Mouse (Mus musculus) heart, adult 2 months (tissue): ENCODE results near the gene Atxn2. TPM values are rescaled to one million over a fixed set of nuclear protein-coding genes. Genes with fewer than 3 reads are reported as not detected.

Experiments
- DNase-seq, 2 experiments: peaks; one replicate each; pipeline ENCODE4 v3.0.0; 2021
- H3K27ac ChIP-seq: fragments of 200-600 bp; 2 replicates; pipeline ENCODE4 v1.8.1; 2022
- H3K27me3 ChIP-seq: fragments of 200-500 bp; 2 replicates; pipeline ENCODE4 v1.6.1; 2012; ENCODE audit warnings: mild to moderate bottlenecking, low read length, inconsistent platforms, mixed read lengths; ENCODE audit not compliant: control insufficient read depth, insufficient read depth
- H3K36me3 ChIP-seq: fragments of 200-500 bp; 2 replicates; pipeline ENCODE4 v1.6.1; 2012; ENCODE audit warnings: low read length, inconsistent platforms; ENCODE audit not compliant: control insufficient read depth, insufficient read depth
- H3K4me1 ChIP-seq: fragments of 200-500 bp; 2 replicates; pipeline ENCODE4 v1.6.1; 2011; ENCODE audit warnings: low read length; ENCODE audit not compliant: control insufficient read depth, insufficient read depth
- H3K4me3 ChIP-seq: fragments of 200-600 bp; 2 replicates; pipeline ENCODE4 v1.8.1; 2022
- H3K79me2 ChIP-seq: fragments of 200-500 bp; replicated peaks from 2 replicates; pipeline ENCODE4 v1.6.1; 2012; ENCODE audit warnings: mild to moderate bottlenecking, inconsistent platforms, low read length, moderate library complexity, mixed read lengths; ENCODE audit not compliant: control insufficient read depth, insufficient read depth
- H3K9ac ChIP-seq: fragments of 200-500 bp; 2 replicates; pipeline ENCODE4 v1.6.1; 2012; ENCODE audit warnings: low read depth, mild to moderate bottlenecking, control low read depth, inconsistent platforms, low read length, mixed read lengths
- CTCF ChIP-seq: fragments of 200-600 bp; IDR thresholded peaks from 2 replicates; pipeline ENCODE4 v1.8.1; 2022; ENCODE audit warnings: antibody characterized with exemption, mild to moderate bottlenecking, moderate library complexity
- EP300 ChIP-seq: fragments of 200-500 bp; IDR thresholded peaks from 2 replicates; pipeline ENCODE4 v1.6.1; 2011; ENCODE audit warnings: low read depth, low read length, control low read depth; ENCODE audit not compliant: insufficient read depth
- POLR2A ChIP-seq: fragments of 200-500 bp; IDR thresholded peaks from 2 replicates; pipeline ENCODE4 v1.6.1; 2011; ENCODE audit warnings: mild to moderate bottlenecking, low read depth, low read length, control low read depth; ENCODE audit not compliant: insufficient read depth
- WGBS: fragments of 180-500 bp; shearing (Covaris S2); methylation state at CpG from one replicate; pipeline ENCODE4 v1.1.7; 2018; 5-methylcytosine and 5-hydroxymethylcytosine counted together
- intact Hi-C: fragments of 180-260 bp; cut with DNase I; formaldehyde crosslinking; loops from one replicate; pipeline ENCODE4 v1.15.1; 2025
- polyA plus RNA-seq: library from polyadenylated mRNA; depleted of rRNA; stranded (reverse); fragments of >200 nt; gene quantifications from 2 replicates; pipeline ENCODE4 v1.2.3, GENCODE M21; 2012
- total RNA-seq, 2 experiments: library from RNA; stranded (reverse); gene quantifications; 2 replicates each; pipeline ENCODE4 v1.2.3; 2021

Atxn2 gene
- total and polyA plus RNA-seq, 3 experiments = 133 to 161 (median 155) TPM

DNA sequence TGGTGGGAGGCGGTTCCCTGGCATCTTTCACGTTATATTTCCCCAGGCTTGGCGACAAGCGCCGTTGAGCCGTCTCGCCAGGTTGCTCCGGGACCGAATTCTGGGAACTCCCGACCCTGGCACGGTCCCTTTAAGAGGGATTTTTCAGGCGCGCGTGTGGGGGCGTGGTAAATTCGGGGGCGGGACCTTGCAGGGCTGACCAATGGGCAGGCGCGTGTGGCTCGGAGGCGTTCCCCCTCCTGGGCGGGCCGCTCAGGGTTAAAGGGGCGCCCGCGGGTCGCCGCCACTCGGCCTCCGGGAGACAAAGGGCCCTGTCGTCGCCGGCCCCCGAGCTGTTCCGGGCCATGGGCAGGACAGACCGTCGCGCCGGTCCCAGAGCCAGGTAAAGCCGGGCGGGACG lies 137.6 kb downstream of the Atxn2 start, which contains the start of gene Pheta1:
TSS of gene Pheta1 (plus strand) at position 242 of the 400 bp plus-strand sequence.
- Histone ChIP-seq H3K4me1 (peaks cover 11% of the 10 kb centered on the region), H3K36me3 (no peaks in the 10 kb centered on the region), H3K27ac (peak within 1 kb of the TSS; percentile 81), H3K9ac (peak within 1 kb of the TSS; percentile 99), H3K27me3 (no peaks in the 10 kb centered on the region), H3K79me2 (no peaks in the 10 kb centered on the region; the same call in 1 of the 2 replicates), H3K4me3 (peak within 1 kb of the TSS; percentile 81)
- WGBS = under 1% methylated on average over 42 of the region's 42 CpGs
- TF ChIP-seq CTCF = no peak
- peak; percentile 94 for TF ChIP-seq POLR2A
- TF ChIP-seq EP300 = 0 out of 2 replicates have a peak, but pooled peaks have one; percentile 26
- DNase-seq = peak; percentile 93 to 96
- intact Hi-C loops = loop anchor here (10.0 kb wide), 1 partner anchor 54 kb away; no protein-coding TSS in a partner anchor

DNA sequence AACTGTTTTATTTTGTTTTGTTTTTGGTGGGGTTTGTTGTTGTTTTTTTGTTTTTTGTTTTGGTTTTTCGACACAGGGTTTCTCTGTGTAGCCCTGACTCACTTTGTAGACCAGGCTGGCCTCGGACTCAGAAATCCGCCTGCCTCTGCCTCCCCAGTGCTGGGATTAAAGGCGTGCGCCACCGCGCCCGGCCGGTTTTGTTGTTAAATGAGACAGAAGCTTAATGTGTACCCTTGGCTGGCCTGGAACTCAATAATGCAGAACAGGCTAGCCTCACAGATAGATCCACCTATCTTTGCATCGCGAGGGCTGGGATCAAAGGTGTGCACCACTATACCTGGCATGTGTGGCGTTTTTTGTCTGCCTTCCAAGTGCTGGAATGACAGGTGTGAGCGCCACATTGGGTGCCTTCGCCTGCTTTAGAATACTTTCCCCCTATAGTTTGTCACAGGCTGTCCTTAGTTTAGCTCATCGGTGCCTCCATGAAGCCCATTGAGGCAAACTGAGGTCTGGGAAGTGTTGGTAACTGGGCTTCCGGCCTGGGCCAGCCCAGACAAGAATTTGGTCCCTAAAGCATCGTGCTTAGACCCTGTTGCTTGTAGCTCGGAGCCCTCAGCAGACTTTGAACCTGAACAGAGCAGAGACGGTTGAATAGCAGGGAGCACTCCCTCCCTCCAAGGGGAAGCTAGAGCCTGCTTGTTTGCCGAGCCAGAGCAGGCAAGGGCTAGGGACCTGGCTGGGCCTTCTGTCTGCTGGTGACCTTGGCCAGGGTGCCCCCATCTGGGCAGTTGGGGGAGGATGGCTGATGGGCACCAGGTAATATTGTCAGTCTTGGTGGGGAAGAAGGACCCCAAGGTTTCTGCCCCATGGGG lies 138.6 kb downstream of the Atxn2 start:
- DNase-seq = peak in 1 of 2 experiments; percentile 44
- TF ChIP-seq CTCF = peak; percentile 31
- TF ChIP-seq EP300 = no peak
- no peak for TF ChIP-seq POLR2A
- intact Hi-C loops = loop anchor here (10.0 kb wide), 1 partner anchor 55 kb away; no protein-coding TSS in a partner anchor
- Histone ChIP-seq H3K4me1 (peaks cover 11% of the 10 kb centered on the region), H3K27me3 (no peaks in the 10 kb centered on the region), H3K36me3 (no peaks in the 10 kb centered on the region), H3K4me3 (peak overlapping the region; percentile 81), H3K79me2 (no peaks in the 10 kb centered on the region; the same call in 1 of the 2 replicates), H3K9ac (peak overlapping the region; percentile 99), H3K27ac (peak overlapping the region; percentile 81)
- WGBS = 33% methylated on average over 20 of the region's 20 CpGs

DNA sequence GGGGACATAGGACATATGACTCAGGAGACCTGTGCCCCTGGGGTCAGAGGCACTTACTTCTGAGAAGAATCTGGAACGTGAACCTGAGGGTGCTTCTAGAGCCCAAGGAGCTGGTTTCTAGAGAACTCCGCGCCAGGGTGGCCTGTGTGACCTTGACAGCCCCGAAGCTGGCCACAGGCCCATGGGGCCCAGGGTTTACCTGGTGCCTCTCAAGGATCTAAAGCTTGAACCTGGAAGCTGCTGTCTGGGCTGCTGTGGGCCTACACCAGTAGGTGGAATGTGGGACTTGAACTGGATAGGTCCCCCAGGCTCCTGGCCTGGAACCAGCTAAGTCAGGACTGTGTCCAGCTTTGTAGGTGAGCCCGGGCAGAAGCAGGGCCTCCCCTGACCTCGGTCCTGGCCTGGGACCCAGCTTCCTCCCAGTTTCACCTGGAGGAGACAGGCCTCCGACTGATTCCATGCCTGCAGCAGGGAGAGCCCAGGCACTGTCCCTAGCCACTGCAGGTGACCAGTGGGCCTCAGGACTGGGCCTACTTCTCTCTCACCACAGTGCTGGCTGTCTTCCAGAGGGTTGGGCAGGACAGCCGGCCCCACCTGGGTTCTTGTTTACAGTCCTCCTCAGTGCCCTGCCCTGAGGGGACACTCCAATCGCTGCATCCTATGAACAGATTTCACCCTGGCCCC lies 142.4 kb downstream of the Atxn2 start:
- no peaks in the 10 kb centered on the region for H3K36me3 ChIP-seq
- H3K27me3 ChIP-seq = no peaks in the 10 kb centered on the region
- peaks cover 7% of the 10 kb centered on the region for H3K4me1 ChIP-seq
- H3K79me2 ChIP-seq = no peaks in the 10 kb centered on the region; the same call in 1 of the 2 replicates
- peak overlapping the region; percentile 31 for H3K27ac ChIP-seq
- DNase-seq = no peak
- H3K4me3 ChIP-seq = no peak overlapping the region
- peak overlapping the region; percentile 24; the same call in 1 of the 2 replicates for H3K9ac ChIP-seq
- 58% methylated on average over 9 of the region's 9 CpGs for WGBS
- intact Hi-C loops = no loop called here
- no peak for TF ChIP-seq EP300
- TF ChIP-seq POLR2A = no peak
- TF ChIP-seq CTCF = no peak

GRCm38 (mm10) chr5:121854768-121855167 lies 143.6 kb downstream of the Atxn2 start:
- Histone ChIP-seq H3K4me3 (no peak overlapping the region), H3K9ac (no peak overlapping the region), H3K27ac (no peak overlapping the region), H3K27me3 (no peaks in the 10 kb centered on the region), H3K4me1 (peaks cover 5% of the 10 kb centered on the region), H3K36me3 (no peaks in the 10 kb centered on the region), H3K79me2 (no peaks in the 10 kb centered on the region)
- WGBS = 59% methylated on average over 10 of the region's 10 CpGs
- no peak for DNase-seq
- intact Hi-C loops = no loop called here
- no peak for TF ChIP-seq POLR2A
- TF ChIP-seq EP300 = no peak
- no peak for TF ChIP-seq CTCF

DNA sequence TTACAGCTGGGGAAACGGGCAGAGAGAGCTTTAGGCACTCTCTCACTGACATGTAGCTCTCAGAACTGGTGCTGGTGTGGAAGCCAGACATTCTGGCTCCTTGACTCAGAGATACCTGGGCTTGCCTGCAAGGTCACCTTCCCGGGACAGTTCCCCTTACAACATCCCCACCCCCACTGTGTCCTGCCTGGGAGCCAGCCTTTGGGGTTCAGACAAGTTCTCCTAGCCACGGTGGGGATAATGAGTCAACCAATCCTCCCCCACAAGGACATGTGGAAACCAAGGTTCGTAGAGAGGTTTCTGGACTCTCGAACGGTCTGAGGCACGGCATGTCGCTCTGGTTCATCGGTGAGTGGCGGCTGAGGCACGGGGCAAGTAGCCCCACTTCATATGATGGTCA lies 145.6 kb downstream of the Atxn2 start:
- intact Hi-C loops = no loop called here
- no peaks in the 10 kb centered on the region for H3K27me3 ChIP-seq
- H3K36me3 ChIP-seq = no peaks in the 10 kb centered on the region
- no peaks in the 10 kb centered on the region for H3K79me2 ChIP-seq
- WGBS = 64% methylated on average over 11 of the region's 11 CpGs
- H3K9ac ChIP-seq = no peak overlapping the region
- H3K4me1 ChIP-seq = no peaks in the 10 kb centered on the region; the same call in 1 of the 2 replicates
- no peak overlapping the region for H3K4me3 ChIP-seq
- H3K27ac ChIP-seq = no peak overlapping the region
- DNase-seq = no peak
- TF ChIP-seq EP300 (no peak), POLR2A (no peak), CTCF (no peak)
